Mouse (Mus musculus) ovary, postnatal 36 days (tissue): ENCODE measurements around the gene Aarsd1.
A peak's percentile ranks its signal among the peaks of the same experiment; 100 is the strongest.
"Not testable (repeated sequence)": the region's sequence is repeated elsewhere in the genome, so short reads cannot be mapped to it uniquely, and the experiment has no call there.

Source experiments
- DNase-seq: peaks from one replicate; pipeline ENCODE4 v3.0.0; 2022; ENCODE audit warnings: low spot score, mixed read lengths

Gene Aarsd1

DNA sequence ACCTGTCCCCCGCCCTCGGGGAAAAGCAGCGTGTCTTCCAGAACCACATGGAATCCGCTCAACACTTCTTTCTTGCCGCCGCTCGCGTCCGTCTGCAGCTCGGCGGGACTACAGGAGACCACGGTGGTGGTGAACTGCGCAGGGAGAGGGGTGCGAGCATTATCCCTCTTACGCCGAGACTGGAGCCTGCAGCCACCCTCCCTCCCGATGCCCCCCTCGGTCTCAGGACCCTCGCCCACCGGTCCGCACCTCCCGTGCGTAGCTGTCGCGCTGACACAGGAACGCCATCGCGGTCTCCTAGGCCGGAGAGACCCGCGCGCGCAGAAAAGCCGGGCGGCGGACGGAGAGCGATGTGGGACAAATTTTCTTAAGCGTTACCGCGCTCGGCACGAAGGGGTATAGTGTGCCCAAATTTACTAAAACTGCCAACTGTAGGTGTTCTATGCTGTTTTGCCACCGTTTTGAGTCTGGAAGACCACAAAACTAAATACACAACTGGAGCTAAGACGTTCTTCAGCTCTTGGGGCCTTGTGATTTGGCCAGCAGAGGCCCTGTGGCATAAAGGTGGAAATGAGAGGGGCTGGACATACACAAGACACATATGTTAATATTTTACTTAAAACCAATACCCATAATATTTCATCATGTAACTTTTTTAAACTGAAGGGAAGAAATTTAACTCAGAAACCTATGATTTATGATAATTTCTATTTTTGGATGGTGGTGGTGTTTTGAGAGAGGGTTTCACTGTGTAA, at the start of gene Aarsd1:
Aarsd1 (minus strand) TSS at position 515 of the 755 bp plus-strand sequence.
- peak; percentile 86 for DNase-seq

DNA sequence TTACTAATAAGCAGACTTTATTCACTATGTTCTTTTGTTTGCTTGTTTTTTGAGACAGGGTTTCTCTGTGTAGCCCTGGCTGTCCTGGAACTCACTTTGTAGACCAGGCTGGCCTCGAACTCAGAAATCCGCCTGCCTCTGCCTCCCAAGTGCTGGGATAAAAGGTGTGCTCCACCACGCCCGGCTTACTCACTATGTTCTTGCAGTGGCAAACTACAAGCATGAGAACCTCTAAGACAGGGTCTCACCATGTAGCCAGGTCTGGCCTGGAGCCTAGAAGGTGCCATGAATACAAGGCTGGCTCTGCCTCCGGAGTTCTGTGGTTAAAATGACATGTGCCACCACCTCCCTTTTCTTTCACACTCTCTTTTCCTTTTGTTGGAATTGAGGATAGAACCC, 49.1 kb upstream of the Aarsd1 start:
- not testable (repeated sequence) for DNase-seq

DNA sequence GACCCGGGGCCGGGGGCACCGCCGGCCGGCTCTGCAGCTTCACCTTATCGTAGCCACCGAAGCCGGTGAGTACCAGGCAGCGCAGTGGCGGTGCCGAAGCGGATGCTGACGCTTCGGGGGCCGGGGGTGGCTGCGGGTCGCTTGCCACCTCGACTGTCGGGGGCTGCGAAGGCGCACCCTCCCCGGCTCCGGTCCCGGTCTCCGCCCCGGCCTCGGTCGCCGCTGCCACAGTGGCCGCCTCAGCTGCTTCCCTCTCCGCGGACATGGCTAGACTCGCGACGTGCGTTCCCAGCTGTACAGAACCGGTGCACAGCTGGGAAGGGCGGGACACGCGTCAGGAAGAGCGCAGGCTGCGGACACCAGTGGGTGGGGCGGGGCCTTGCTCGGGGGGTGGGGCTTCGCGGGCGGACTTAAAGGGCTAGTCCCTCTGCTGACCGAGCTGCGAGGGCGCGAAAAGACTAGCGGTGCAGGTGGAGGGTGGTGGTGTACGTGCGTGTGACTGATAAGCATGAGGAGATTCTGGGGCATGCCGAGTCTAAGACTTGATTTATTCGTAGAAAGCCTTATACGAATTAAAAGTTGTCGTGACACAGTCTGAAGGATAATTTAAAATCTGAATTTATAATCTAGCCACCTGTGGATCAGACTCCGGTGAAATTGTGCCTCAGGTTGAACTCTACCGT, 48.6 kb upstream of the Aarsd1 start, which contains the start of gene Vat1:
Vat1 (minus strand) TSS at position 362 of the 683 bp plus-strand sequence.
- peak; percentile 72 for DNase-seq

DNA sequence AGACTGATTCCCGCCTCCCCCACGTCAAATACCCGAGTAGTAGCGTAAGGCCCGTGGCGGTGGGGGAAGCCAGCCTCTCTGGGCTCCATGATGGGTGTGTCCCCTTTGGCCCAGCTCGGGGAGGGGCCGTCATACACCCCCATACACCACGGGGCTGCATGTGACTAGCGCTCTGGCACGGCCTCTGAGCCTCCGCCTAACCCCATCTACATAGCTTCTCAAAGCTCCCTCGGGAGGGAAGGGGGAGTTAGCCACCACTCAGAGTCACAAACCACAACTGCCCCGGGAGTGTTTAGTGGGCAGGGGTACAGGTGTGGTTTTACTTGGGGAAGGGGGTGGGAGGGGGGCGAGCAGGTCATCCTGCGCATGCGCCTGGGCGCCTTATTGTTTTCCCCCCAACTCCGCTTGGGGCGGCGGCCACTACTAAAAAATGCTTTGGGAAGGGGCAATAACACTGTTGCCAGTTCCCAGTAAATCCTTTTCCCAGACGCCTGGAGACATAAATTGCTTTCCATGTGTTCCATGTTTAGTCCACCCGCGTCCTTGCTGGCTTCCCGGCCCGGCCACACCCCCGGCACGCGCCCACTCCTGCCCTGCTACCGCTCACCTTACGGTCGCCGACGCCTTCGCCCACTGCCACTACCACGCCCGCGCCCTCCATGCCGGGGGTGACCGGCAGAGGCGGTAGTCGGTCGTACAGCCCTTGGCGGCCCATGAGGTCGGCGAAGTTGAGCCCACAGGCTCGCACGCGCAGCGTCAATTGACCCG, 47.9 kb upstream of the Aarsd1 start:
- peak; percentile 66 for DNase-seq

DNA sequence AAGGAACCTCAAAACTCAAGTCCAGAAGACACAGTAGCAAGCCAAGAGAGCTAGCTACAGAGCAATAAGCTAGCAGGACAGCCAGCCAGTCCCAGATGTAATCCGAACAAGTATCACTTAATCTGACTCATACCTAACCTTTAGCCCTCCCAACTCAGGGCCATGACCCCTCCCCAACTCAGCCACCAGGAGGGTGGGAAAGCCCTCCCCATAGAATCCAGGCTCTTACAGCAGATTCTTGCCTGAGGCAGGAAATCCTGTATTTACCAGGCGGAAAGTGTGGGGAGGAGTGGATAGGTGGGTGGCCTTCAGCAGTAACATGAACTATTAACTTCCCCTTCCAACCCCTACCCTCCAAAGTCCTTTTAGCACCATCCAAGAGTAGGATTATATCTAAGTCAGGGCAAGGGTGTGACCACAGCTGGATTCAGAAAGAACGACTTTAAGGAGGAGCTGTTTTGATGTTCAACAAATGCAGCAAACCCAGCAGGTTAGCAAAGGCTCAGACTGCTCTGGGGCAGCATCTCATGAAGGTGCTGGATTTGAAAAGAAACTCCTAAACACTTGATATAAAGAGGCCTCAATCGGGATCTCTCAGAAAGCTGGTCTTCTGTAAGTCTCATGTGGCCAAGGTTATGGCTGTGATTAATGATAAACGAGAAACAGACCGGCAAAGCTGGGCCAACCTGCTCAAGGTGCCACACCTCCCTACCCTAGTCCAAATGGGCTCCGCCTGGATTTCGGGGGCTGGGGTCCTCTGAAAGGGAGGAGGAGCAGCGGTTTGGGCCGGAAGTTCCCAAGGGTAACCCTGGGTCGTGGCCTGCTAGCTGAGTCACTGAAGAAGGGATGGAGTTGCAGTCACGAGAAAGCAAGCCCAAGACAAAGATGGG, 47.0 kb upstream of the Aarsd1 start, which contains the start of gene Rnd2:
Rnd2 (plus strand) TSS at position 789 of the 890 bp plus-strand sequence.
- DNase-seq = no peak

DNA sequence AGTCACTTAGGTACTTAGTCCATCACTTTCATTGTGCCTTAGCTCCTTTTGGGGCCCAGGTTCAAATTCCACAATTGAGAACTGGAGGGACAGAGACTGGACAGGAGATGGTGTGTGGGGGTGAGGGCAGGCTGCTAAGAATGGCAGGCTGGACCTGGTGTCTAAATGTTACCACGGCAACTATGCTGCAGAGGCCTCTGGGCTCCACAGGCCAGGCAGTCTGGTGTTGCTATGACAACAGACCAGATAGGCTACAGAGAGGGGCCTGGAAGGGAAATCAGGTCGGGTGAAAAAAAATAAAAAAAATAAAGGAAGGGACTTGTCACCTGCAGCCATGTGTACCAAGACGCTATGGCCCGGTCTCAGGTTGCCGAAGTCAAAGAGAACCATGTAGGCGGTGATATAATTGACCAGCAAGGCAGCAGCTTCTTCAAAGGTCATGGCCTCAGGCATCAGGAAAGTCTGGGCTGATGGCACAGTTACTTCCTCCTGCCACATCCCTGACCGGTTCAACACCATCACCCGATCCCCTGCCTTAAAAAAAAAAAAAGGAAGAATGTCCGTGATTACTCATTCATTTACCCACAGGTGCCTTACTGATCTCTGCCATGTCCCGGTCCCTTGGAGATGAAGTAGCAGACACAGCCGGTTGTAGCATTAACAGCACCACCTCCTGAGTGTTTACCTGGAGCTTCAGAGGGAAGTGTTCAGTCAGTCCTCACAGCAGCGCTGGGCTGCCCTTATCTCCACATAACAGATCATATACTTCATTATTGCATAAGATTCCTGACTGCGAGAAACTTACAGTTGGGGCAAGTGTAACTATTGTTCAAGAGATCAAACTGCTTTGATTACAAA, 45.4 kb upstream of the Aarsd1 start:
- no peak for DNase-seq

DNA sequence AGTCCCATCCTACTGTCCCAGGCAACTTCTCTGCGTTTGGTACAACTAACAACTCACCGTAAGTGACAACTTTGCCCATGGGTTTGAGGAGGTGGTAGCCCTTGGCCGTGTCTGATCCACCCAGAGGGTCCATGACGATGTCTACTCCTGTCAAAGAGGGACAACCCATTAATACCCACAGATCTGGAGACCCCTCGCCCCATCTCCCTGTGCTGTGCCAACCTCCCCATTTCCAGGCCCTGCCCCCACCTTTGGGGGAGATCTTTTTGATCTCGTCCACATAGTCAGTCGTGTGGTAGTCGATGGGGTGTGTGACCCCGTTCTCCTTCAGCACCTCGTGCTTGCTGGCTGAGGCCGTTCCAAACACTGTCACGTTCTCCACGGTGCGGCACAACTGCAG, 44.7 kb upstream of the Aarsd1 start:
- no peak for DNase-seq

DNA sequence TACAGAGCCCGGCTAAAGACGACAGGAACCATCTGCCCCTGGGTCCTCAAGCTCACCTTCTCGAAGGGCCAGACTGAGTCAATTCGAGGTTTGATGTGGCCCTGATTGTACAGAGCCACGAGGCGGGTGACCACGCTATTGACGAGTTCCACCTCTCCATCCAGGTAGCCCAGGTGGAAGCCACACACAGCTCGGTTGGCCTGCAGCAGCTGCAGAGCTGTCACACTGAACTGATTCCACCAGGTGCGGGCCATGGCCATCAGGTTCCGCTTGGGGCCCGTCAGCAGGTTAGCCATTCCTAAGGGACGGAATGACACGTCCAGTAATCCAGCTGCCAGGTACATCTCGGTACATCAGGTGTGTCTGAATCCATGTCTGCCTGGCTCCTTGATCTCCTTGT, 42.9 kb upstream of the Aarsd1 start:
- DNase-seq = no peak

DNA sequence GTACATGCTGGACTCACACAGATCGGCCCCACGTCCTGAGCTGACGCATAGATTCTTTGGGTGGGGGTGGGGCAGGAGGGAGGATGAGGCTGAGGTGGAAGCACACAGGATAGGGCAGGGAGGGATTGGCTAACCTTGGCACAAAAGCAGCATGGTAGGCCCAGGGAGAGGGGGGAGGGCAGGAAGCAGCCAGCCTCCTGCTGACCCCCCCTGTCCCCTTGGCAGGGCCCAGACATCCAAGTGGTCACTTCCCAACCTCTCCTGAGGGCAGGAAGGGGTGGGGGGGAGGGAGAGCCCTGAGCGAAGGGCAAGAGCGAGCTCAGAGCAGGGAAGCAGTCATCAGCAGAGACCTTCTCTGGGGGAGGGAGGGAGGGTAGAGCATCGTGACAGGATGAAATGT, 42.3 kb upstream of the Aarsd1 start:
- no peak for DNase-seq

DNA sequence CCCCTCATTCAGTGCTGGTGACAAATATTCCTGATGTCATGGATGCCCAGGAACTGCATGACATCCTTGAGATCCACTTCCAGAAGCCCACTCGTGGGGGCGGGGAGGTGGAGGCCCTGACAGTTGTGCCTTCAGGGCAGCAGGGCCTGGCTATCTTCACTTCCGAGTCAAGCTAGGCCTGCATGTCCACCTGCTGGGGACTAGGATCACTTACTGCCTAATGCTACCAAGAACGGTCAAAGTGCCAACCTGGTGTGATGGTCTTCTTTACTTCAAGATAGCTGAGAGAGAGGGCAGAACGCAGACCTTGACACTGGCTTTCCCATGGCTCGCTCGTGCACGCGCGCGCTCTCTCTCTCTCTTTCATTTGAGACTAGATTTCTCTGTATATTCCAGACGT, 40.8 kb upstream of the Aarsd1 start:
- DNase-seq = no peak

DNA sequence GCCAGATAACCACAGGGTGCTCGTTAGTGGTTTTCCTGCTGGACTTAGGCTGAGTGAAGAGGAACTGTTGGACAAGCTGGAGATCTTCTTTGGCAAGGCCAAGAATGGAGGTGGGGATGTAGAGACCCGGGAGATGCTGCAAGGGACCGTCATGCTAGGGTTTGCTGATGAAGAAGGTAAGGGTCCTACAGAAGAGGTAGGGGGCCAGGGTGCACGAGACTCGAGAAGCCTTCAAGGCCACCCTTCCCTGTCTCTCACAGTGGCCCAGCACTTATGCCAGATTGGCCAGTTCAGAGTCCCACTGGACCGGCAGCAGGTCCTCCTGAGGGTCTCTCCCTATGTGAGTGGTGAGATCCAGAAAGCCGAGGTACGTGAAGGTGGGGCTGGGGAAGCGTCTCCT, 40.2 kb upstream of the Aarsd1 start:
- DNase-seq = no peak

DNA sequence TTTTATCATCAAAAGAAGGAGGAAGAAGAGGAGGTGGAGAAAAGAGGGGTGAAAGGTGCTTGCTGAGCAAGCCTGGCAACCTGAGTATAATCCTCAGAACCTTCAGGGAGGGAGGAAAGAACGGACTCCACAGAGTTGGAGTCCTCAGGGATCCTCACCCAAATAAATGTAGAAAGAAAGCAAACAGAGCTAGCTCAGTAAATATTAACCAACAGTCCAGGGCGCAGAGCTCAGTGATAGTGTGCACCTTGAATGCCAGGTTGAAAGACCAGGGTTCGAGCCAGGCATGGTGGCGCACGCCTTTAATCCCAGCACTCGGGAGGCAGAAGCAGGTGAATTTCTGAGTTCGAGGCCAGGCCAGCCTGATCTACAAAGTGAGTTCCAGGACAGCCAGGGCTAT, 38.2 kb upstream of the Aarsd1 start:
- no peak for DNase-seq

DNA sequence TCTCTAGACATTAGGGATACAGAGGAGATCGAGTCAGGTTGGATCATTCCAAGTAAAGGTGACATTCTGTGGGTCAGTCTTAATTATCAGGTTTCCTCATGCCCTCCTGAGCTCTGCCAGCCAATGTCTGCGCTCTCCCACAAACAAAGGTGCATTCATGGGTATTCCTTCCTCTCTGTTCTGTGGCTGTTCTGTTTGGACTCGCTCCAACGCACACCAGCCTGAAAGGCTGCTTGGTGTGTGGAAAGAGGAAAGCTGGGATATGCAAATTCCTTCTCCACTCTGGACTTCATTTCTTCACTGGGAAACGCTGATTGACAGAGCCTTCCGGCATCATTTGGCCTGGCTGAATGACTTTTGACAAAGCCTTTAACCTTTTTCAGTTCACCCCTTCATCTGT, 37.3 kb upstream of the Aarsd1 start:
- no peak for DNase-seq

DNA sequence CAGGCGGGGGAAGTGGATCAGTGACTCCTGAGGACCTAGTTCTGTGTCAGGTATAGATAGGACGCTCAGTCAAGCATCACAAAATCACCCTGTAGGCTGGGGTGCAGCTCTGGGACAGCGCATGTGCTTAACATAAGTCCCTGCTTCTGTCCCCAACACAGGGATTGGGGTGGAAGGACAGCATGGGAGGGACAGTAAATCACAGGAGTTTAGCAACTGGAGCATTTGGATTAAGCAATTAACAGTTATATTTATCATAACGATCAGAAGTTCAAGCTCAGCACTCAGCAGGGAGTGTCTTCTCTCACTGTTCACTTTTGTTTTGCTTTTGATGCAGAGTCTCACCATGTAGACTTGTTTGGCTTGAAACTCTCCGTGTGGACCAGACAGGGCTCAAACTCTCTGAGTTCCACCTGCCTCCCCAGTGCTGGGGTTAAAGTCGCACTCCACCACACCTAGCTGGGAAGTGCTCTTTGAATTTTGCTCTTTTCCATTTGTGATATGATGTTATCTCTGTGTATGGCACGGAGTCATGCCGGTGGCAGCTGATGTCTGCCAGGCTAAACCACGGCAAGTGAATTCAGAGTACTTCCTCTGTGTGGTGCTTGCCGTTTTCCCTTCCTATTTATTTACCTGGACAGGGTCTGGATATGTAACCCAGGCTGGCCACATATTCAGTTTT, 34.8 kb upstream of the Aarsd1 start:
- DNase-seq = no peak

DNA sequence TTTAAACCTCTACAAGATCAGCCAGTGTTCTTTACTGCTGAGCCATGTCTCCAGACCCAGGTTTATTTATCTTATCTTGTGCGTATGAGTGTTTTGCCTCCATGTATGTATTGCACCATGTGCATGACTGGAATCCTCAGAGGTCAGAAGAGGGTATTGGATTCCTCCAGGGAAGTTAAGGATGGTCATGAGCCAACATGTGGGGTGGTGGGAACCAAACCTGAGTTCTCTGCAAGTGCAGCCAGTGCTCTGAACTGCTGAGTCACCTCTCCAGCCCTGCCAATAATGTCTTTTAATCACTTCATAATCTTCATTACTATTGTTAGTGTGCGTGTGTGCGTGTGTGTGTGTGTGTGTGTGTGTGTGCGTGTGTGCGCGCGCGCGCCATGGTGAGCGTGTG, 34.1 kb upstream of the Aarsd1 start:
- DNase-seq = no peak

DNA sequence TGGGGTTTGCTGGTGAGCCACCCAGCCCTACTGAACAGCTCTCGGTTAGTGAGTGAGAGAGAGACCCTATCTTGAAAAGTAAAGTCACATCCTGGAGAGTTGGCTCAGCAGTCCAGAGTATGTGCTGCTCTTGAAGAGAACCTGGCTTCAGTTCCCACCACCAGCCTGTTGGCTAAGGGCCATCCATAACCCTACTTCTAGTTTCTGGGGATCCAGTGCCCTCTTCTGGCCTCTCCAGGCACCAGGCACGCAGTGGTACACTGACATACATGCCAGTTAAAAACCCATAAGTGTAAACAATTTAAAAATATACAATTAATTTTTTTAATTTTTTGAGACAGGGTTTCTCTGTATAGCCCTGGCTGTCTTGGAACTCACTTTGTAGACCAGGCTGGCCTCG, 33.0 kb upstream of the Aarsd1 start:
- no peak for DNase-seq

DNA sequence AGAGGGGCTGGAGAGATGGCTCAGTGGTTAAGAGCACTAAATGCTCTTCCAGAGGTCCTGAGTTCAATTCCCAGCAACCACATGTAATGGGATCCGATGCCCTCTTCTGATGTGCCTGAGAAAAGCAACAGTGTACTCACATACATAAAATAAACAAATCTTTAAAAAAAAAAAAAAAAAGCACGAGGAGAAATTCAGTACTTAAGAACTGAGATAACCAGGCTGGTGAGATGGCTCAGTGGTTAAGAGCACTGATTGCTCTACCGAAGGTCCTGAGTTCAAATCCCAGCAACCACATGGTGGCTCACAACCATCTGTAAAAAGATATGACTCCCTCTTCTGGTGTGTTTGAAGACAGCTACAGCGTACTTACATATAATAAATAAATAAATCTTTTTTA, 32.2 kb upstream of the Aarsd1 start:
- not testable (repeated sequence) for DNase-seq

DNA sequence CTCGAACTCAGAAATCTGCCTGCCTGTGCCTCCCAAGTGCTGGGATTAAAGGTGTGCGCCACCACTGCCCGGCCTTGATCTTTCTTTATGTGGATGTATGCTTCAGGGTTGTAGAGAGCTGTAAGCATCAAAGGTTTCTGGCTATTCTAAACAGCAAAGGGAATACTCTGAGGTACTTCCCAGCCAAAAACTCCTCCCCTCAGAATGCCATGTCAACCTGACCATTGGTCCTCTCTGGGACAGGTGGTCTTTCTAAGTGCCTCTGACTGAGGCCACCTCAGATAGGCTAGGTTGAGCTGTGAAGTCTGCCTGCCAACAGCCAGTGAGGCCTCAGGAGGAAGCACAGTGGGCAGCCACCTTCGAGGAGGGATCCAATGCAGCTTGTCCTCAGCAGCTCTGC, 31.5 kb upstream of the Aarsd1 start:
- no peak for DNase-seq

DNA sequence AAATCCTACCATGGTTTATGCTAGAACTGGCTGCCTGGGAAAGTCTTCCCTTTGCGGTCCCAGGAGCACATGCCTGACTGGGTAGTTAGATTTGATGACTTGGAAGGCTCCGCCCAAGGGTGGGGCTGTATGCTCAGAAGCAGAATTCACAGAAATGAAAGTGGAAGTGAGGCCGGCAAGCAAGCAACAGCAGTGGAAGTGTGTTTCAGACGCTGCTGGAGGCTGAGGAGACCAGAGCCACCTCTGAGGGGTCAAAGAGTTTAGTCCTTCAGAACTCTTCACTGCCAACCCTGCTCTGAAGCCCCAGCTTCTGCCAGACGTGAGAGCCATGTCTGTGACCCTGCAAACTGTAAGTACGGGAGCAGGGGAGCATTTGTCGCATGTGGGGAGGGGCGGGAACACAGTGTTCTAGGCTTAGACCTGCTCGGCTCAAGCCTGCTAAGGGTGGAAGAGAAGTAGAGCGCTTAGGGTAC, 30.9 kb upstream of the Aarsd1 start, which contains the start of gene Ifi35:
Ifi35 (plus strand) TSS at position 134 of the 473 bp plus-strand sequence.
- peak; percentile 69 for DNase-seq

DNA sequence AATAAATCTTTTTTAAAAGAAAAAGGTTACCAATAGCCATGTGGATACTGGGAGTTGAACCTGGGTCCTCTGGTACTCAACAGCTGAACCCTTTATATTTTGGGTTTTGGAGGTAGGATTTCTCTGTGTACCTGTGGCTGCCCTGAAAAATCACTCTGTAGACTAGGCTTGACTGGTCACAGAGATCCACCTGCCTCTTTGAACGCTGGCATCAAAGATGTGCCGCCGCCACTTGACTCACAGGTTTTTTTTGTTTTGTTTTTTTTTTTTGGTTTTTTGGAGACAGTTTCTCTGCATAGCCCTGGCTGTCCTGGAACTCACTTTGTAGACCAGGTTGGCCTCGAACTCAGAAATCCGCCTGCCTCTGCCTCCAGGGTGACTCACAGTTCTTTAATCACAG, 30.4 kb upstream of the Aarsd1 start:
- no peak for DNase-seq
